Mouse (Mus musculus): ENCODE measurements around the gene Clpp.

Clpp gene

DNA sequence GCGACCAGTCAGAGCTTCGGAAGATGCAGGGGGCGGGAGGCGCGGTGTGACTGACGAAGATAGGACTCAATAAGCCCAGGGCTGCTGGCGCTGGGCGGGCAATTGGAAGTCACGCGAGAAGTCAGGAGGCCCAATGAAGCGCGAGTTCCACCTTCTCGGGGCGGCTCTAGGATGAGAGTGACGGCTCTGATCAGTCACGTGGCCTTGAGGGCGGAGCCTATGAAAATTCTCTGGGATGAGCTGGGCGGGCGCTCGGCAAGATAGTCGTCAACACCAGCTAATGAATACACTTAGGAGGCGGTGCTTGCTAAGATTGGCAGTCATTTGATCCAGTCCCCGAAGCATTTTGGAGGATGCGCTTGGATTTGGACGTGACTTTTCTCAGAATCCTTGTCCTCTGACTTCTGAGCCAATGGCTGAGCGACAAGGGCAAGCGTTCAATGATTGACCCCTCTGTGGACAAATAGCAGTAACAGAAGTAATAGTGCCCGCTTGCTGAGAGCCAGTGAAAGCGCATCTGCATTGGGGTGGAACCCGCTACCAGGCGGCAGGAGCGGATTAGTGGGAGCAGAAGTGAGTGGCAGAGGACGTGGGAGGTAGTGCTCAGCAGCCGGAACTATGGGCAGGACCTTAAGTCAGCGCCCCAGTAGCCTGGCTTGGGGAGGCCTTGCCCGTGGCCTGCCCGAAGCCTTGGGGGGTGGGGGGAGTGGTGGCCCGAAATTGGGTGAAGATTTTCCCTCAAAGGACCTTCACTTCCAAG lies 41.7 kb downstream of the Clpp start:
- DNase-seq (ENCODE audit: low spot score) = peak; percentile 100

DNA sequence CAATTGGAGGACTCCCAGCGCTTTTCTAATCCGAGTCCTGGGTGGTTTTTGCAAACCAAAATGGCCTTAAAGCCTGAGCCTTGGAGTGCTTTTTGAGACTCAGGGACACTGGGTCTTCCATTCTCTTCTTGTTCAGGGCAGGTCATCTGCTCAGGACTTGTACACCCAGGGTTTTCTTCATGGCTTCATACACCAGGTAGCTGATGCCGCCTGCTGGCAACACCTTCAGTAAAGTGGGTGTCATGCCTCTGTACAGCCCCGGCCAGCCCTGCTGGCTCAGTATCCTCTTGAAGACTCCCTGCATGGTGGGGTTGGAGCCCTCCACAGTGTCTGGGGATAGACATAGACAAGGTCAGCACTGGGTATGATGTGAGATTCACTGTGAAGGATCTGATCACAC lies 42.7 kb downstream of the Clpp start:
- DNase-seq (ENCODE audit: low spot score) = peak; percentile 3

DNA sequence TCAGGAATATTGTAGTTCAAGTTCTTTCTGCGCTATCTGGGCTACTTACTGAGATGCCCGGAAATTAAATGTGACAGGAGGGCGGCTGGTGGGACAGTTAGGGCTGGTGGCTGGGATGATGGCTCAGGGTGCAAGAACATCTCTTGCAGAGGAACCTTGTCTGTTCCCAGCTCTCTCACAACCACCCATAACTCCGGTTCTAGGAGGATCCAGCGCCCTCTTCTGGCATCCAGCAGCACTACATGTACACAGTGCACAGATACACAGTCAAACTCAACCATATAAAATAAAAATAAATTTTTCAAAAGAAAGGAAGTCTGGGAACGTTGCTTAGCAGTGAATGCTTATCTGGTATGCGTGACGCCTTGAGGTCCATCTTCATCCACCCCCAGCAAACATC lies 48.9 kb downstream of the Clpp start:
- DNase-seq (ENCODE audit: low spot score) = no peak

DNA sequence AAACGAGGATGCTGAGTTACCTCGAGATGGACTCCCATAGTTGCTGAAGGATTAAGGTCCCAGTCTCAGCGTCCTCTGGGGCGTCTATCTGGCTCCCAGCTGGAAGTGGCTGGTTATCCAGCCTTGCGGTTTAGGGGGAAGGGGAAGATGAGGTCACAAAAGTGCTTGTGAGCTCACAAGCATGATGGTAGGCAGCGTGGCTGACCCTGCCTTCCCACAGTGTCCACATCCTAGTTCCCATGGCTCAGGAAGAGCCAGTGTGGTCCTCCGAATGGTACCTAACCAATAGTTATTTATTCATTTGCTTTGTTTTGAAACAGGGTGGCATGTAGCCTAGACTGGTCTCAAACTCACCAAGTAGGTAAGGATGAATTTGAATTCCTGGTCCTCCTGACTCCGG lies 51.4 kb downstream of the Clpp start, which contains the start of gene Slc25a41:
TSS of gene Slc25a41 (minus strand) at position 101 of the 400 bp plus-strand sequence.
- no peak for DNase-seq (ENCODE audit: low spot score)
